Mouse (Mus musculus): ENCODE measurements at regions not wholly inside any gene's neighbourhood (a gene's known extent, or its start where the extent isn't known, plus 50 kb on each side); places are given as distances from the start of the nearest gene placed in this dataset.

DNA sequence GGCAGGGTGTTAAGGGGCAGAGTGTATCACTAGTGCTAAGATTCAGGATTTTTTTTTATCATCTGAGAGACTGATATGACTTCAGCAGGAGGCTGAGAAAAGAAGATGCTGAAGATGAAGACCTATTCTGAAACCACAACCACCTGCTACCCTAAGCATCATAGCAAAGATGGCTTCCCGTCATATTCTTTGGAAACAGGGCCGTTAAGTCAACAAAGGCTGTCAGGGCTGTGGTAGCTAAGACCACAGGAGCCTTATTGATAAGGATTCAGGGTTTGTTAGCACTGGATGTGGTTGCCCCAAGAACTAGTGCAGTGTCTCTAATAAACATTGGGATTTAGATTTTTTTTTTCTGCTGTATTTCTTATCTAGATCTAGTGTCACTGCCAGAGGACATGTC lies 56.7 kb upstream of the Rasgrp1 start:
- no peak for DNase-seq

DNA sequence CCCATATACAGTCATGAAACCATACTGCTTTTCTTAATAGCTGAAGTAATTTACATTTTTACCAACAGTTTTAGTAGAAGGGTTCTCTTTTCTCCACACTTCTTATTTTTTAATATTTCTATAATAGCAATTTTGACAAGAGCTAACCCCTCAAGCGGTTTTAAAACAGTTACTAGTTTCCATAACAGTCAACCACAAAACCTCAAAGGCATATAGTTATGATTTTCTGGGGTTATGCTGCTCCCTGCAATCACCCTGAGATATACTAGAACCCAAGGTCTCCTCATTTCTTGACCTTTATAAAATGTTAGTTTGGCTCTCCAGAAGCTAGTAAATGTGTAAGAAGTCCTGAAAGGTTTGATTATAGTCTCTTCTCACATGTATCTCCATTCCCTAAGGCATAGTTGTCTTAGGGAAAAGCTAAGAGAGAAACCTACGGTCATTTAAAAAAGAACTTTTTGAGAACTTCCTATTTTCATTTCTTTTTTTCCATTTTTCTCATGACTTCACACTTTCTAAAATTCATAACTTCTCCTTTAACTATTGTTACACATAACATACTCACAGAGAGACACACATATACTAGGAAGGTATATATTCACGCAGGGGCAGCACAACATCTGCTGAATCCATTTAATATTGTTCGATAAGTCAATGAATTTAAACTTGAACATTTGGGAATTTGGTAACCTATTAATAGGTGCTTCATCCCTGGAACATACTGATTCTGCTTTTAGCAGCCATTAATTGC lies 60.8 kb upstream of the Rasgrp1 start:
- no peak for DNase-seq

DNA sequence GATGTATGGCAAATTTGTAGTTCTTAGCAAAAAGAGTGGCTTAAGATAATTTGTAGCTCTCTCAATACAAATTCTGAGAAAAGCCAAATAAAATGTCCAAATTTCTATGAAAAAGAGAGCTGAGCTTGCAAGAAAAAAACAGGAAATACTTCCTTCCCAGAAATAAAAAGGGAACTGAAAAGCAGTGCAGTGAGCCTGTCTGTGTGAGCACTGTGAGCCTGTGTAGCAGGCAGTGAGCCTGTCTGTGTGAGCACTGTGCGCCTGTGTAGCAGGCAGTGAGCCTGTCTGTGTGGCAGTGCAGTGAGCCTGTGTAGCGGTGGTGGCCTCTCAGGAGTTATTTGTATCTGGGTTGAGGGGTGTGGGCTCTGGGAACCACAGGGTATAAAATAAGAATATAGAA lies 62.7 kb upstream of the Rasgrp1 start:
- DNase-seq = no peak

DNA sequence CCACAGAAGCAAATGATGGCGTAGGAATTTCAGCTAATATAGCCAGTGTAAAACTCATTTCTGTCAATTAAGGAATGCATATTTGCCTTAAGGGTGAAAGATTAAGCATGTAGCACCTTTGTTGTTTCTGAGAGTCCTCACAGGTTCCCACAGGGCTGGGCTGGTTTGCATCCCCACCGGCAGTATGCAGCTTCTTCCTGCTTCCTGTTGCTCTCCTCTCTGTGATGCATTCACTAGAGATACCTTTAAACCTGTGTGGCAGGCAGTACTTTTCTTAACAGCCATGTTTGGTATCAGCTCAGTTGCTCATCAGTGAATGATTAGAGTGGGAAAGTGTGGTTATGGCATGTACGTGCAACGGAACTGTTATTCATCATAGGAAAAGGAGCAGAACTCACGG lies 65.4 kb upstream of the Rasgrp1 start:
- DNase-seq = no peak

DNA sequence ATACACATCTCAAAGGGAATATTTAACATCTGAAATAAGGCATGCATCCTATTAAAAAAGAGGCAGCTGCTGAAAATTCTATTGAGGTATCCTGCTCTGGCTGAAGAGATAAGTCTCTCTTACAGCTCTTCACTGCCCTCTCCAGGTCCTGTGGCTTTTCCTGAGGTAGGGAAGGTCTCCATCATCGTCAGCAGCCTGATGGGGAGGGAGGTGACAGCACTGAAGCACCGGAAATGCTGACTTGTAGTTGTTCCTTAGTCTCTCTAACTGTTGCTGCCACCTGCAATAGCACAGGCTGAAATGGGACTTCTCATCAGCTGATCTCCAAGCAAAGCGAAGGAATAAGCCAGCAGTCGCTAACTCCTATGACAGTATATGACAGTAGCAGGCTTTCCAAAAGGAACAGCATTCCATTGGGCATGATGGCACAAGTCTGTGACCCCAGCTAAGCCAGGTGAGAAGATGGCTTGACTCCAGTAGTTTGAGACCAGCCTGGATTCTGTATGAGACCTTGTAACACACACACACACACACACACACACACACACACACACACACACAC lies 69.3 kb upstream of the Rasgrp1 start:
- DNase-seq = no peak

DNA sequence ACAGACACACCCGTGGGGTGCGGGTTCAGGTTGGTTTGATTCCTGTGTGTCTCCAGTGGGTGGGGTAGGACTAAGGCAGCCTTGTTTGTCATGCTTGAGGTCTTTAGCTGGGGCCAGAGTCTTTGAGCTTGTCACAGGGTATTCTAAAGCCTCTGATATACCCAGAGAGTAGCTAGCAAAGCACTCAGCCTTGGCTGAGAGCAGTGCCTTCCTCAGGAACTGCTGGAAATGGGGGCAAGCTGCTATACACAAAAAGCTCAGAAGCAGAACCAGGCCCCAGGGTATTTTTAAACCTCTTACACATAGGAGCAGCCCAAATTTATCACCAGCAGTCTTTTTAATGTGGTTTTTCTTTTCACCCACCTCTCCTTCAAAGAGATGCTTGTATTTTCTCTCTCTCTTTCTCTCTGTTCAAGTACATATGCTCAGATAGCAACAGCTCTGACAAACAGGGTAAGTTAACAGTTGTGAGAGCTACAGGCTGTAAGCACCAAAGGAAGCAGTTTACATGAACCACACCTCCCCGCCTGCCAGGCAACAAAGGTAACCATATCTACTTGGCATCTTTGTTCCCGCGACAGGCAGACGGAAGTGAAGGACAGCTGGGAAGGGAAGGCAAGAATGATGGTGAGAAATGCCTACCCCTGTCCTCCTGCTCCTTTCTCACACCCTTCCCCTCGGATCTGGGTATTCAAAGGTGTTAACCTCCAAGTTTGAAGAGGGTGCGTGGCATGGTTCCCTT lies 74.6 kb upstream of the Rasgrp1 start:
- DNase-seq = no peak

DNA sequence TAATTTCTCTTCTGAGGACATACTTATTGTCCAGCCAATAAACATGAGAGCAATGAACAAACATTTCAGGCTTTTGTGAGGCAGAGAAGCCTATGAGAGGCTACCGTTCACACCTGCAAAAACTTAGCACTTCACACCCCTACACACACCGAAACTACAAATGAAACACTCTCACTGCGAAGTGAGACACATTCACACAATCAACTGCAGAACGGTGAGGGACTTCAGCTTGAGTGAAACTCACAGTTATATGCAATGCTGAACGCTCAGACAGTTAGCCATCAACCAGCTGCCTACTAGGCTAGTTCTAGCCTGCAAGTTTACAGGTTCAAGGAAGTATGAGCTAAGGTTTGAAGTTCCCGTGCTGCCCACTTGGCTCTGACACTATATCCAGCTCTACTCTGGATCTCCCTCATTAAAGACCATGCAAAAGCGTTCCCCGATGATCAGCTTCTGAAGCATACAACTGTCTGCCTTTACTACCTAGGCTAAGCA lies 75.4 kb upstream of the Rasgrp1 start:
- no peak for DNase-seq

DNA sequence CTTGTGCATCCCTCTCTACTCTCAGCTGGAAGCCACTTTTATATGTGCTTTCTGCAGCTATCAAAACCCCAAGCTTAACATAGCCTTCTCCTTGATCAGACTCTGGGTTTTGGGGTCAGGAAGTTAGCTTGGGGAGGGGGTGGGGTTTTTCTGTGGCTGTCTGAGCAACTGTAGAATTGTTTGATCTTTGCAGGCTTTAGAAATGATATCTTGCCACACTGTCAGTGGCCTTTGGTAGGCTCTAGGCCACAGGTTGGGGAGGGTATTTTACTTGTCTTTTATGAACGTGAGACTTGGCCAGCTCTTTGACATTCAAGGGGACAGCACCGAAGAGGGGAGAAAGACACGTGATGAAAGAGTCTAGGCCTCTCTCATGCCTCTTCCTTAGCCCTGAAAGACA lies 75.9 kb upstream of the Rasgrp1 start:
- no peak for DNase-seq

DNA sequence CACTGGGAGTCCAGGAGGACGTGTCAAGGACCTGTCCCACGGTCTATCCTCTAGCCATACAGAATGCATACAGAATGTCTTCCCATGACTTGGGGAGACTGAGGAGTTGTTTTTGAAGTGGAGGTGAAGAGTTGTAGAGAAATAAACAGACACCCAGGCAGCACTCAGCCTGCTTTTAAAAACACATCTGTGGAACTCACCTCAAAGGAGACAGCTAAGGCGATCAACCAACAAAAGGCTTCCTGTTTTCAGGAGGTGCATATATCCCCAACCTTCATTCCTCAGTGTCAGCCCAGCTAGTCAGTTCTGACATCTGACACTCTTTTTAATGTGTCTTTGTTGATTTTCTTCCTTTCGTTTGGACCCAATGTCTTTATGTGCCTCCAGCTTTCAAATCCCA lies 78.6 kb upstream of the Rasgrp1 start:
- DNase-seq = no peak

DNA sequence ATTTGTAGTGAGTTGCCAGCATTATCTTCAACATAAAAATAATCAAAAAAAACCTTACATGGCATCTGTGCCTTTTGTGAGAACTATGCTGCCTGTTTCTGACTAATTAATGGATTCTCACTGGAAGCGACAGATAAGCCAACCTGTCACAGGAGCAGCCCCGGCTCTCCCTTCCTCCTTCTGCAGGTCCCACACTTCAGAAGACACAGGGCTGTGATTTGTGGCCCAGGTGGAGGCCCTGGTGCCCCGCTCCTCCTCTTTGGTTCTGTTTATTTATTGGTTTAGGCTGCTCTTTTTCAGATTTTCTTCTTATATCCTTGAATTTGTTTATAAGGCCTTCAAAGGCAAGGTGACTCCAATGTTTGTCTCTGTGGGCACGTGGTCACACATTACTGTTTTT lies 80.0 kb upstream of the Rasgrp1 start:
- no peak for DNase-seq

DNA sequence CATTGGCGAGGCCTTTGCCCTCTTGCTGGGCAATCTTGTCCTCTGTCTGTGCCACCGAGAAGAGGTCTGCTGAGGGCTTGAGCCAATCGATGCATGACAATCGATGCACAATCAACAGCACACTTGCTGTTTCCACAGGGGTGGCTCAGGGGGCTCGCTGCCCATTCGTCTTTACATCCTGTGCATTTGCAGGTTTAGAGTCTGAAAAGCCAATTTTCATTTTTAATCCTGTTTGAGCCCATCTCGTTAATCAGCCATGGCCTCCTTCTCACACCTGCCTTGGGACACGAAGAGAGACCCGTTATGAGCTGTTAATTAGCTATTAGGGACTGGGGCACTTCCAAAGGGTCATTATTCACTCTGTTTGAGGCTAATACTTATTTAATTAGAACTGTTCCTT lies 86.4 kb upstream of the Rasgrp1 start:
- peak; percentile 63 for DNase-seq

DNA sequence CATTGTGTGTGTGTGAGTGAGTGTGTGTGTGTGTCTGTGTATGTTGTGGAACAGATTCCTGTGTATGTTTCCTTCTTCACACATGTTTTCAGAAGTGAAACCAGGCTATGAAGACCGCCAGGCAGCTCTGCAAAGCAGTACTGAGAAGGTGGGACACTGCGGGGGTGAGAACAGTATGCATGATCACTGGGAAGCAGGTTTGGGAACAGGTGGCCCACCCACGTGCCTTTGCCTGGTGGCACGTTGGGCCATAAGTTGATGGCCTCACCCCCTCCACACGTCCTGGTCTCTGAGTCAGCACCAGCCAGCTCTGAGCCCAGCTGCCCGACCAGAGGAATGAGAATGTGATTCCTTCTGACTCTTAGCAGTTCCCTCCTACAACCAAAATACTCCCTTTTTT lies 89.2 kb upstream of the Rasgrp1 start:
- DNase-seq = no peak

DNA sequence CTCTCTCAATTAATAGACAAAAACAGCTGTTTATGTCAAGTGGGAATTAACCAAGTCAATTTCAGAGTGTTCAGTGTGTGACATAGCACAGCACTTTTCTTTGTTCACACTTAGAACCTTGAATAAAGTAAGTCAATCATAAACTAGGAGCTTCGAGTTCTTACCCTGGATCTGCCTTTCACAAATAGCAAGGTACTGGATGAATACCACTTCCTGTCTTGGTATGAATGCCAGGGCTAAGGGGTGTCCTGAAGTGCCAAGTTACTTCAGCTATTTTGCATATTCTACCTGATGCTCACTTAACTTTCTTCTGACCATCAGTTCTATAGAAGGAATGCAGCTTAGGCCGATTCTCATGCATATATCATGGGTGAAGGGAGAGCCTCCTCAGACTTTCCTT lies 90.1 kb upstream of the Rasgrp1 start:
- DNase-seq = no peak

DNA sequence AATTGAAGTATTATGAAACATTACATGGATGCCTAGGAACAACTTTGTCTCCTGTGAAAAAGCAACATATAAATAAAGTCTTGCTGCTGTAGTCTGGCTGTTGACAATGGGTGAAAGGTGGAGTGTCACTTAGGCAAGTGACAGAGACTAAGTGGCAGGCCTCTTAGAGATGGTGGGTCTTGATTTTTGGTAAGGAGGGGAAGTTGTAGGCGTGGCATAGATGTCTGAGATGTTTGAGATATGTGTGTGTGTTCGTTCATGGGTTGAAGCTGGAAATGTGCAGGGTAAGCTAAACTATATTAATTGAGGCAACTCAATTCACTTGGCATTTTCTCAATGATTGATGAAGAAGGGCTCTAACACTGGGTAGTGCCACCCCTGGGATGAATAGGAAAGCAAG lies 90.7 kb upstream of the Rasgrp1 start:
- DNase-seq = no peak

DNA sequence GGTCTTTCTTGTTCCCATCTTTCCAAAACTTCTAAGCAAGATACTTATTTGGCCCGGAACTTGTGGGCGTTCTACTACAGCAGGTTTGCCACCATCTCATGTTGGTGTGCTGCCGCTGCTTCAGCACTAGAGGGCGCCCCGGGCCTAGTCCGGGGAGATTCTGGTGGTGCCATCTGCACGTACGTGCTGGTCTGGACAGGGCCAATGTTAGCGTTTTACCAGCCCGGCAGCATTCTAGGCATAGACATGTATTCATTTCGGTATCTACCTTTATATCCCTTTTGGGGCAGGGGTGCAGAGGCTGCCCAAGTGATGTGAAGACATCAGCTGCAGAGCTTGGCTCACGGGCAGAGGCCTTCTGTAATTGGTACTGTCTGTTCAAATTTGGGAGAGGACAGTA lies 95.3 kb upstream of the Rasgrp1 start:
- DNase-seq = no peak

DNA sequence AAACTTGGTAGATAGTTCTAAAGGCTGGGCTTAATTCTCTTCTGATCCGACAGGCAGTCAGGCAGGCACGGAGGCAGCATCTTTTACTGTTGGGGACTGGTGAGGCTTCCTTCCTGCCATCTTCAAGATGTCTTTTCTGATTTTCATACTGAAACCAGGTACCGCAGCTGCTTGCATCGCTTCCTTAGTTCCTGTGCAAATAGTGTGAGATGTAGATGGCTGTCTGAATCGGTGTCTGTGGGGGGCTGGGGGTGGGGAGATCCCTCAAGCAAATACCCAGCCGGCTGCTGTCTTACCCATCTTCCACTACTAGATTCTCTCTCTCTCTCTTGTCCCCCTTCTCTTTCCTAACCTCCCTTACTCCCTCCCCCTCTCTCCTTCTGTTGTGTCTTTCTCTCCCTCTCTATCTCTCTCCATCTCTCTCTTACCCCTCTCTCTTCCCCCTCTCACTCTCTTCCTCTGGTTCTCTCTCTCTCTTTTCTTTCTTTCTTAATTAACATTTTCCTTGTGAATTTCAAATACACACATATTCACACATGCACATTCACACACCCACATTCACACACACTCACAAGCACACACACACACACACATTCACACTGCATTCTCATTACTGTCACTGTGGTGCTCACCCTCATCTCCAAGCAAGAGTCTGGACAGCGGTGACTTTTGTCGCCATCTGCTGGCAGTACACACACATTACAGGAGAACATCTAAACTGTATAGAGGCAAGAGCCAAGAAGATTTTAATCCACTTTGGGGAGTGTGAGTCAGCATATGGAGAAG lies 96.0 kb upstream of the Rasgrp1 start:
- DNase-seq = peak; percentile 86

DNA sequence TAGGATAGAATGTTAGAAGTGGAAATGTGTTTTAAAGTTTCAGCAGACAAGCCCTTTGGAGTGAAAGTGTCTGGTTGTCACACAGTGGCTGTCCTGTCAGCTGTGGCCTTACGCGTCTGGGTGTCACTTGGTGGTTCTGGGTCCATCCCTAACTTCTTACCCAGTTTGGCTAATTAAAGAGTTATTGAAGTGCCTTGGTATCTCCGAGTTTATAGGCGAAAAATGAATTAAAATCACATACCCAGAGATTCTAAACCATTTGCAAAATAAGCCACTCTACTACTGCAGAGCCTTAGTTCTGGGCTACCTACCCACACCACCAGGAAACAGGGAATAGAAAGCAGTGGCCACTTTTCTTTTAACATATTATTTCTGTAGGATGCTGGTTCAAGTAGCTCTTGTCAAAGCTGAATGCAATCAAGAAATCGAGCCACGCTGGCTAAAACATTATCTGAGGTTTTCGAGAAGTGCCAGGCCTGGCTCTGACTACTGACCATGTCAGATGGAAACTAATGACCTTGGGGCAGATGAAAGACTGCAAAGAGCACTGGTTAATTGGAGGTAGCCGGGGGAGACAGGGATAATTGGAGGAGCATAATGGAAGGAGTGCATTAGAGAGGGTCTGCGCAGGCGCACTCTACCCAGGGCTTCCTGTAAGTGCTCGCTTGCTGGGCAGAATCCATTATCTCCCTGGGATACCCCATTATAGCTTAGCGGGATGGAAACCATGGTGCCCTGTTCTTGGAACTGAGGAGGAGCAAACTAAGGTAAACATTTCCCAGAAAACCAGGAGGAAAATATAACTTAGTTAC lies 96.8 kb upstream of the Rasgrp1 start:
- DNase-seq = peak; percentile 86

DNA sequence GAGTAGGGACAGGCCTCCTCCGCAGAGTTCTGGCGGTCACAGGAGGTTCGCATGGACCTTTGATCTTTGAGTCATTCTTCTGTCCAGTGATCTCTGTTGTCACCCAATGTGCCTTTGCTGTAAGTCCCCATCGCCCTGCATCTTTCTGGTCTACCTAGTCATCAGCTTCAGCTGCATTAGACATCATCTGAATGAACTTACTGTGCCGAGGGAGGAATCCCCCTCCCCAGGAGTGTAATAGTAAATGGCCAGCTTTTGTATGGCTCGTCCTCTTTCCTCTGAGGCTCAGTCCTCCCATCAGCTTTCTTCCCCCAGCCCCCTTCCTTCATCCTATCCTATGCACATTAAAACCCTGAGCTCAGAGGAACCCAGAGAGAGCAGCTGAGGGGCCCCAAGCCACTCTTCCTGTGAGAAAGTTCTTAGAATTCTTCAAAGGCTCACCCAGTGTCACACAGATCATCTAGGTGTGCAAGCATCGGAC lies 98.0 kb upstream of the Rasgrp1 start:
- DNase-seq = no peak

DNA sequence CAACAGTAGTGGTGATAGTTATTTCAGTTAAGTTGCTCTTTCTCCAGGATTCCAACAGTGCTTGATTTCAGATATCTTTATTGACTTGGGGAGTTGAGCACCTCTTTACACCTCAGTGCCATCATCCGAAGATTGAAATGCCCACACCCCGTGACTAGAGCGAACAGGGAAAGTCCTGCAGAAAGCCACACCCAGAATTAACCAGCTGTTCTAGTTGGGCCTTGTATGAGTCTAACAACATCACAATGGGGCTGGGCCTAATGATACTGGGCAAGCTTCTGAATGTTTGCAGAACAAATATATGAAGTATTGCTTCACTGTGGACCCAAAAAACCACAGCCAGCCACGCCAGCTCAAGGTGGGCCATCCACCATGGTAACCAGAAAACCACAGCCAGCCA lies 100.1 kb upstream of the Rasgrp1 start:
- no peak for DNase-seq

DNA sequence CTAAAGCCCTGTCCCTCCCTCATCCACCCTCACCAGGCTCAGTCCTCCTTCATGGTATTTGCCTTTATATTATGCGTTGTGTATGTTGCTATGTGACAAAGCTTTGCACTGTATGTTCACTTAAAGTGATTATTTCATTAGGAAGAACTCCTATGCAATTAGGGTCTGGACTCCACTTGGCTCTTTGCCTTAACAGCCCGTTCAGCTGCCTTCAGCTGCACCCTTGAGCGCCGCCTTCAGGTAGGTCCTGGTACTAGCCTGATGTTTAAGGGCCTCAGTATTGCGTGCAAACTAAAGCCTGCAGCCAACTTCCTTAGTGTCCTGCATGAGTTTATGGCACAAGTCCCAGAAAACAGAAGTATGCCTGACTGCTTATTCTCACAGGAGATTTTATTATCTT lies 101.9 kb upstream of the Rasgrp1 start:
- peak; percentile 64 for DNase-seq

DNA sequence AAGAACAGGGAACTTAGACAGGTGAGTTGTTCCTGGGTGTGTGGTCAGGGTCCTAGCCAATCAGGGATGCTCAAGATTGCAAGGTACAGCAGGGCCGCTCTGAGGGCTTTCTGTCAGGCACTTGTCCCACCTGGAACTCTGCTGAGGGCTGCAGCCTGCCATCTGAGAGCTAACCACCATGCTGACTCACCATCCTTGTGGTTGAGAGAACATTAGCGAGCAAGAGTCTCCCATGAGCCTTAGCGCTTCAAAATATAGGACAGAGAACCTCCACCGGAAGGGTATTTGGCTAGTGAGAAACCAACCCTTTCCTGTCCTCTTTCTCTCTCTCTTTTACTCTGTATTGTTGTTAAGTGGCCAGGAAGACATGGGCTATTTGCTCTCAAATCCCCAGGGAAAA lies 104.1 kb upstream of the Rasgrp1 start:
- no peak for DNase-seq

DNA sequence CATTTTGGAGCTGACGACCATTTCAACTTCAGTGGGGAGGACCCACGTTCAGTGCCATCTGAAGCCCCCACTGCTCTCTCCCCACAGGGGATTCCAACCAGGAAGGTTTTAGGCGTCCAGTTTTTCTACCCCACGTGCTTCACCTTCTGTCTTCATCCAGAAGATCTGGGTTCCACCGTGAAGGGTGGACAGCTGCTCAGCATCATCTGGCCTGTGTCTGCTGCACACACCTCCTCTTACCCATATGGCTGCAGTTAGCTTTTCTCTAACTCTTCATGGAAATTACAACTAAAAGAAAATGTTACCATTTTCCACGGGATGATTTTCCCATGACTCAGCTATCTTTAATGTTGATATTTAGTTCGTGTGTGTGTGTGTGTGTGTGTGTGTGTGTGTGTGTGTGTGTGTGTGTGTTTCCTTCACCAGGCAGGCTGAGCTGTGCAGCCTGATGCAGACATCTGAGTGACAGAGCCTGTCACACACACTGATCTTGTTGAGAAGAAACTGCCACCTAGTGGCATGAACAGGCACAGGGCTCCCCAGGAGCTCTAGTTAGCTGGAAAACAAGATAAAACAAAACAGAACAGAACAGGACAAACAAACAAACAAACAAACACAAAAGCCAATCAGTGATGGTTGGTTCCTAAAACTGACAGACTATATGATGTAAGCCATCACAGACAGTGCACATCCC lies 107.5 kb upstream of the Rasgrp1 start:
- peak; percentile 68 for DNase-seq

Measured in retina, postnatal 1 day (tissue).